ENCODE assay signal across 9 mouse cellular contexts in genomic region chr12:35533748-35534113, GRCm38 (mm10). TPM values are rescaled to one million over a fixed set of nuclear protein-coding genes. Genes with fewer than 3 reads are reported as not detected.
DNase-seq lines count a peak whose midpoint lies in the region; ATAC-seq and TF ChIP-seq lines count a peak whose summit lies in the region.
"Had no signal": no experiment of that assay in that cellular context is flagged by ENCODE, and none has a peak within 500 bp of the region (broad histone marks: within the 10 kb centered on the region; RNA-seq: fewer than 3 reads in every experiment).

No protein-coding gene starts in this region.

- H3K4me2 ChIP-seq in heart, embryonic 14.5 days (ENCODE audit: low read length): peak overlapping the region; percentile 99

- no peak overlapping the region for H3K9ac ChIP-seq in heart, embryonic 14.5 days (ENCODE audit: low read length)

- H3K4me1 ChIP-seq in heart, embryonic 14.5 days (ENCODE audit: control insufficient read depth in 2 of 2, insufficient read depth in 2 of 2, low read length in 2 of 2): 0 out of 4 replicates have a peak, but pooled peaks cover 0 to 5% of the 10 kb centered on the region in 2 experiments
- H3K4me1 ChIP-seq in E14TG2a.4 (replicated peaks; ENCODE audit: low read depth, low read length): peaks cover 10% of the 10 kb centered on the region
- H3K4me1 ChIP-seq in hindbrain, embryonic 10.5 days (replicated peaks): peaks cover 13% of the 10 kb centered on the region
- H3K4me1 ChIP-seq in midbrain, embryonic 10.5 days: peaks cover 13% of the 10 kb centered on the region

- no peaks in the 10 kb centered on the region for H3K27me3 ChIP-seq in heart, embryonic 14.5 days (ENCODE audit: control insufficient read depth, insufficient read depth, low read length)
- H3K27me3 ChIP-seq in E14TG2a.4 (ENCODE audit: insufficient read depth, low read length): no peaks in the 10 kb centered on the region; the same call in 1 of the 2 replicates
- peaks cover 19% of the 10 kb centered on the region for H3K27me3 ChIP-seq in hindbrain, embryonic 10.5 days (ENCODE audit: insufficient read depth, poor library complexity, severe bottlenecking)
- peaks cover 23% of the 10 kb centered on the region for H3K27me3 ChIP-seq in midbrain, embryonic 10.5 days (ENCODE audit: low read depth, poor library complexity, severe bottlenecking)

- no peaks in the 10 kb centered on the region for H3K9me3 ChIP-seq in heart, embryonic 14.5 days (ENCODE audit: control insufficient read depth, low read length)
- no peaks in the 10 kb centered on the region for H3K9me3 ChIP-seq in E14TG2a.4 (ENCODE audit: low read length)
- no peaks in the 10 kb centered on the region for H3K9me3 ChIP-seq in hindbrain, embryonic 10.5 days
- H3K9me3 ChIP-seq in midbrain, embryonic 10.5 days (replicated peaks): no peaks in the 10 kb centered on the region

- ATAC-seq in heart, embryonic 14.5 days (ENCODE audit: insufficient number of reproducible peaks, insufficient read depth, low FRiP score, low read depth): no peak

- no peak overlapping the region for H3K27ac ChIP-seq in heart, embryonic 14.5 days (replicated peaks in 1 of 2; ENCODE audit: control insufficient read depth in 1 of 2, insufficient read depth in 1 of 2, low read depth in 2 of 2, low read length in 2 of 2)
- no peak overlapping the region for H3K27ac ChIP-seq in hindbrain, embryonic 10.5 days
- no peak overlapping the region for H3K27ac ChIP-seq in midbrain, embryonic 10.5 days (replicated peaks)

- TF ChIP-seq CTCF in E14TG2a.4 (conservative IDR thresholded peaks at IDR 0.05; ENCODE audit: low read length): no peak

- H3K36me3 ChIP-seq in heart, embryonic 14.5 days (ENCODE audit: control insufficient read depth, insufficient read depth, low read length): no peaks in the 10 kb centered on the region
- H3K36me3 ChIP-seq in E14TG2a.4 (ENCODE audit: insufficient read depth, low read length): no peaks in the 10 kb centered on the region
- H3K36me3 ChIP-seq in hindbrain, embryonic 10.5 days: no peaks in the 10 kb centered on the region
- H3K36me3 ChIP-seq in midbrain, embryonic 10.5 days: no peaks in the 10 kb centered on the region
- H3K36me3 ChIP-seq: G1E had no signal

- DNase-seq in heart, adult 8-10 months (ENCODE audit: low spot score): no peak
- DNase-seq in hindbrain, embryonic 10.5 days (ENCODE audit: low spot score): no peak
- no peak for DNase-seq in midbrain, embryonic 10.5 days (ENCODE audit: low spot score)
- DNase-seq in right cerebral cortex, postnatal 14 days: no peak
- no peak for DNase-seq in embryo, embryonic 9.5 days (ENCODE audit: extremely low spot score)
- DNase-seq in layer of hippocampus, adult 9-11 months: no peak

- peak overlapping the region; percentile 70 to 82 for H3K4me3 ChIP-seq in heart, embryonic 14.5 days (ENCODE audit: control insufficient read depth in 1 of 2, insufficient read depth in 1 of 2, low read depth in 1 of 2, low read length in 2 of 2)
- H3K4me3 ChIP-seq in E14TG2a.4 (replicated peaks; ENCODE audit: low read length): peak overlapping the region; percentile 87
- H3K4me3 ChIP-seq in hindbrain, embryonic 10.5 days: peak overlapping the region; percentile 83
- H3K4me3 ChIP-seq in midbrain, embryonic 10.5 days: peak overlapping the region; percentile 82

RNA-seq across cellular contexts. Expression of gene Ahr, which starts 1.1 kb away (rescaled TPM):
- 2.2 and 2.4 TPM in 2 replicates for polyA plus RNA-seq in heart, embryonic 14.5 days (2014; fragmentation: Nextera tagmentation; extraction: Ambion mirVana)
- 1 to 10 TPM; 4.8 to 5.5 (median 5.2) TPM for total RNA-seq in heart, adult 8-10 months (2022)
- polyA plus RNA-seq in hindbrain, embryonic 10.5 days (2016; fragmentation: Nextera tagmentation; extraction: Ambion mirVana): 1.8 TPM in 2 replicates
- polyA plus RNA-seq in midbrain, embryonic 10.5 days (2016; fragmentation: Nextera tagmentation; extraction: Ambion mirVana): 1.4 and 1.6 TPM in 2 replicates
- polyA plus RNA-seq: G1E had no signal
